Mouse (Mus musculus) hindbrain, embryonic 11.5 days (tissue): ENCODE measurements at regions not wholly inside any gene's neighbourhood (a gene's known extent, or its start where the extent isn't known, plus 50 kb on each side); places are given as distances from the start of the nearest gene placed in this dataset.

Source experiments
- ATAC-seq: fragments of 200-750 bp; cut with Nextera tagmentation; 2 replicates; pipeline ENCODE4 v1.8.0; 2017; ENCODE audit warnings: mild to moderate bottlenecking, moderate TSS enrichment, moderate library complexity; ENCODE audit not compliant: low FRiP score
- DNase-seq: peaks from one replicate; pipeline ENCODE4 v3.0.0-alpha.2; 2015; ENCODE audit warnings: low spot score
- H3K27ac ChIP-seq: fragments of 300-500 bp; sonication (generic); 2 replicates; pipeline ENCODE4 v1.5.1; 2014; ENCODE audit warnings: mild to moderate bottlenecking, low read depth, low read length
- H3K27me3 ChIP-seq: fragments of 300-500 bp; sonication (generic); 2 replicates; pipeline ENCODE4 v1.6.1; 2014; ENCODE audit warnings: mild to moderate bottlenecking, low read length, moderate library complexity, mixed read lengths; ENCODE audit not compliant: control insufficient read depth, insufficient read depth
- H3K36me3 ChIP-seq: fragments of 300-500 bp; sonication (generic); 2 replicates; pipeline ENCODE4 v1.6.1; 2014; ENCODE audit warnings: mild to moderate bottlenecking, low read length, moderate library complexity, mixed read lengths; ENCODE audit not compliant: control insufficient read depth, insufficient read depth
- H3K4me1 ChIP-seq: fragments of 300-500 bp; sonication (generic); replicated peaks from 2 replicates; pipeline ENCODE4 v1.6.1; 2014; ENCODE audit warnings: low read length, mixed read lengths; ENCODE audit not compliant: control insufficient read depth, insufficient read depth
- H3K4me2 ChIP-seq: fragments of 300-500 bp; sonication (generic); replicated peaks from 2 replicates; pipeline ENCODE4 v1.6.1; 2014; ENCODE audit warnings: mild to moderate bottlenecking, low read depth, low read length
- H3K4me3 ChIP-seq: fragments of 300-500 bp; sonication (generic); 2 replicates; pipeline ENCODE4 v1.5.1; 2014; ENCODE audit warnings: low read depth, low read length
- H3K9ac ChIP-seq: fragments of 300-500 bp; sonication (generic); 2 replicates; pipeline ENCODE4 v1.6.1; 2014; ENCODE audit warnings: low read depth, low read length
- H3K9me3 ChIP-seq: fragments of 300-500 bp; sonication (generic); 2 replicates; pipeline ENCODE4 v1.6.1; 2016; ENCODE audit warnings: low read length; ENCODE audit not compliant: control insufficient read depth
- WGBS: fragments of 180-500 bp; shearing (Covaris S2); extraction: QIAGEN DNeasy Blood & Tissue Kit; methylation state at CpG from one replicate; pipeline ENCODE4 v1.1.7; 2014; 5-methylcytosine and 5-hydroxymethylcytosine counted together

GRCm38 (mm10) chr15:96031085-96031780 is 240.6 kb downstream of the Ano6 start:
- WGBS, result 83% methylated on average over 8 of the region's 8 CpGs
- no peaks in the 10 kb centered on the region for H3K9me3 ChIP-seq
- H3K4me2 ChIP-seq, result no peak overlapping the region
- H3K27me3 ChIP-seq, result no peaks in the 10 kb centered on the region
- ATAC-seq (no peak), DNase-seq (no peak)
- no peak overlapping the region for H3K9ac ChIP-seq
- no peak overlapping the region for H3K27ac ChIP-seq
- H3K4me3 ChIP-seq, result no peak overlapping the region
- no peaks in the 10 kb centered on the region for H3K36me3 ChIP-seq
- H3K4me1 ChIP-seq, result no peaks in the 10 kb centered on the region

GRCm38 (mm10) chr15:96035273-96035672 is 244.6 kb downstream of the Ano6 start:
- Histone ChIP-seq H3K9me3 (no peaks in the 10 kb centered on the region), H3K4me2 (no peak overlapping the region), H3K4me3 (no peak overlapping the region), H3K9ac (no peak overlapping the region), H3K4me1 (no peaks in the 10 kb centered on the region), H3K36me3 (no peaks in the 10 kb centered on the region), H3K27me3 (no peaks in the 10 kb centered on the region), H3K27ac (no peak overlapping the region)
- no peak for DNase-seq
- ATAC-seq, result no peak
- WGBS, result 74% methylated on average over 12 of the region's 12 CpGs

DNA sequence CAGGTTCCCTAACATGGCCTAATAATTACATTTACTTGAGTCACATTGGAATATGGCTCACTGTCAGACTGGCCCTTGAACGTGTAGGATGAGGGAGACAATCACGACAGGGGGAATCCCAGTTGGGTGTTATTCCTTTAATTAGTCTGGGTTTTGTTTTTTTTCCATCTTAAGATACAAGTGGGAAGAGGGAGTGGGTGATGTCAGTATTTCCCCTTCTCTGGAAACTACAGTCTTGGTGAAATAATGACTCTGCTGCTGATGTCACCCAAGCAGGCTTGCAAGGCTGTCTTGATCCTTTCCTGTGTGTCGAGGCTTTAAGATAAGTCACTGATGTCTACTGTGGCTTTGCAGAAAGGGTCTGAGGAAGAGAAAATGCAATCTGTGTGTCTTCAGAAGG is 241.8 kb upstream of the Arid2 start:
- no peak overlapping the region for H3K9ac ChIP-seq
- 87% methylated on average over 3 of the region's 3 CpGs for WGBS
- no peak overlapping the region for H3K4me3 ChIP-seq
- H3K4me2 ChIP-seq, result no peak overlapping the region
- ATAC-seq, result no peak
- no peaks in the 10 kb centered on the region for H3K36me3 ChIP-seq
- no peaks in the 10 kb centered on the region for H3K4me1 ChIP-seq
- no peak for DNase-seq
- H3K9me3 ChIP-seq, result no peaks in the 10 kb centered on the region
- H3K27ac ChIP-seq, result no peak overlapping the region
- H3K27me3 ChIP-seq, result no peaks in the 10 kb centered on the region

- ATAC-seq (no peak), DNase-seq (no peak)
- Histone ChIP-seq H3K27ac (no peak overlapping the region), H3K9me3 (no peaks in the 10 kb centered on the region), H3K4me3 (no peak overlapping the region), H3K27me3 (no peaks in the 10 kb centered on the region), H3K4me2 (no peak overlapping the region), H3K9ac (no peak overlapping the region), H3K36me3 (no peaks in the 10 kb centered on the region), H3K4me1 (no peaks in the 10 kb centered on the region)
- WGBS, result 79% methylated on average over 5 of the region's 5 CpGs
Observed at GRCm38 (mm10) chr15:96046651-96047050, 240.7 kb upstream of the Arid2 start.

DNA sequence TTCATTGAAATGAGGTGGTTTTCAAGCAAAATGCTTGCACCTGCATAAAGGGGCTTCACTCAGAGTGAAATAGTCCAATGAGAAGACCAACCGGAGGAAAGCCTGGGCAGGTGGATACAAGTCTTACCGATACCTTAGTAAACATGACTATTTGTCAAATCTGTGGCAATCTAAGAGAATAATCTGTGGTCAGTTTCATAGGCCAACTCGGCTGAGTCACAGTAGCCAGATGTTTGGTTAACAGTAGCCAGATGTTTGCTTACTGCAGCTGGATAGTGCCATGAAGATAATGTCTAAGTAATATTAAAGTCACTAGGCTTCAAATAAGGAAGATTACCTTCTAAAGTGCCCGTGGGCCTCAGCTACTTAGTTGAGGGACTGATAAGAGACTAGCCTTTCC is 236.9 kb upstream of the Arid2 start:
- H3K27ac ChIP-seq, result no peak overlapping the region
- H3K27me3 ChIP-seq, result no peaks in the 10 kb centered on the region
- DNase-seq (no peak), ATAC-seq (no peak)
- no peaks in the 10 kb centered on the region for H3K9me3 ChIP-seq
- H3K4me3 ChIP-seq, result no peak overlapping the region
- 89% methylated on average over 4 of the region's 4 CpGs for WGBS
- no peaks in the 10 kb centered on the region for H3K4me1 ChIP-seq
- no peak overlapping the region for H3K4me2 ChIP-seq
- H3K9ac ChIP-seq, result no peak overlapping the region
- no peaks in the 10 kb centered on the region for H3K36me3 ChIP-seq

- no peak overlapping the region for H3K4me3 ChIP-seq
- no peaks in the 10 kb centered on the region for H3K27me3 ChIP-seq
- no peaks in the 10 kb centered on the region for H3K4me1 ChIP-seq
- H3K4me2 ChIP-seq, result no peak overlapping the region
- 91% methylated on average over 5 of the region's 5 CpGs for WGBS
- ATAC-seq, result no peak
- H3K36me3 ChIP-seq, result no peaks in the 10 kb centered on the region
- no peaks in the 10 kb centered on the region for H3K9me3 ChIP-seq
- DNase-seq, result no peak
- H3K9ac ChIP-seq, result no peak overlapping the region
- H3K27ac ChIP-seq, result no peak overlapping the region
Observed at GRCm38 (mm10) chr15:96052586-96052985, 234.7 kb upstream of the Arid2 start.

DNA sequence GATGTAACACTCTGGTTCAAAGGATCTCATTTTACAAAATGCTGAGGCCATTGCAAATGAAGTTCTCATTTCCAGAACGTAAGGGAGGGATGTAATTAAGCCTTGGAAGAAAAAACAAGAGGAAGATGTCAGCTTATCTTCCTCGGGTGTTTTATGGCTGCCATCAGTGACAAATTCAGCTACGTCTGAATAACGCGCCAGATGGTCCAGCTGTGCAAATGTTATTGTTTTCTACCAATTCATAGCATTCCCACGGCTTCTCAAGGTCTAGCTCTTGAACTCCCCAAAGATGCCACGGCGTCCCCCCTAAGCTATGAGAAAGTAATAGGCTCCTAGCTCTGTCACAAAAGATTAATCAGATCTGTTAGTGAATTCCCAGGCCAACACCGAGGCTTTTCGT is 232.0 kb upstream of the Arid2 start:
- no peak overlapping the region for H3K4me3 ChIP-seq
- WGBS, result 59% methylated on average over 10 of the region's 10 CpGs
- H3K27ac ChIP-seq, result no peak overlapping the region
- no peak for DNase-seq
- no peak for ATAC-seq
- H3K36me3 ChIP-seq, result no peaks in the 10 kb centered on the region
- H3K27me3 ChIP-seq, result no peaks in the 10 kb centered on the region
- H3K9me3 ChIP-seq, result no peaks in the 10 kb centered on the region
- no peak overlapping the region for H3K4me2 ChIP-seq
- no peak overlapping the region for H3K9ac ChIP-seq
- no peaks in the 10 kb centered on the region for H3K4me1 ChIP-seq

DNA sequence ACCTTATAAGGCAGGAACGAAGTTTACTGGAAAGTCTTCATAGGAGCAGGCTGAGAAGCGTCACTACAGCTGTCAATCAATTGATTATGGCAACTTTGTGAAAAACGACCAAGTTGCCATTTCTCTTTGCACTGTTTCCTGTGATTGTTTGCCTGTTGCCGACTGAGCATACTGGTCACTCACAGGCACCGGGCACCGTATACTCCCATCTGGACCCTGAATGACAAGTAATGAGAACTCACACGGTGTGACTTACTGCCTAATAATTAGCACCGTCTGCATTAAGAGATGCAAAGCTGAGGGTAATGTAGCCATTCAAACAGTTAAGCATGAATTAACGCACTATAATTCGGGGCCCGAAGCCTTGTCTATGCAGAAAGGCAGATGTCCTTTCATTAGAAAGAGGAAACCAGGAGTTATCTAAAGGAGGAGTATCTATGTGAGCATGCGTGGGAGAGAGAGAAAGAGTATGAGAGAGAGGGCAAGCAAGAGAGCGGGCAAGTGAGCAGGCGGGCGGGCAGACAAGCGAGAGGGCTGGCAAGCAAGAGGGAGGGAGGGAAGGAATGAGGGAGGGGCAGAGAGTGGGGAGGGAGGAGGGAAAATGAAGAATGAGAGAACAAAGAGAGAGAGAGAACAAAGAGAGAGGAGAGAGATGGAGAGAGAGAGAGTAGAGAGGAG is 231.4 kb upstream of the Arid2 start:
- DNase-seq (no peak), ATAC-seq (no peak)
- no peaks in the 10 kb centered on the region for H3K27me3 ChIP-seq
- no peak overlapping the region for H3K9ac ChIP-seq
- H3K4me3 ChIP-seq, result no peak overlapping the region
- no peaks in the 10 kb centered on the region for H3K36me3 ChIP-seq
- H3K9me3 ChIP-seq, result no peaks in the 10 kb centered on the region
- no peak overlapping the region for H3K4me2 ChIP-seq
- no peaks in the 10 kb centered on the region for H3K4me1 ChIP-seq
- no peak overlapping the region for H3K27ac ChIP-seq
- 75% methylated on average over 16 of the region's 16 CpGs for WGBS

- no peaks in the 10 kb centered on the region for H3K36me3 ChIP-seq
- no peak for DNase-seq
- H3K9me3 ChIP-seq, result no peaks in the 10 kb centered on the region
- no peak overlapping the region for H3K4me2 ChIP-seq
- H3K27me3 ChIP-seq, result no peaks in the 10 kb centered on the region
- H3K9ac ChIP-seq, result no peak overlapping the region
- H3K27ac ChIP-seq, result no peak overlapping the region
- 72% methylated on average over 3 of the region's 3 CpGs for WGBS
- no peak for ATAC-seq
- H3K4me1 ChIP-seq, result no peaks in the 10 kb centered on the region
- H3K4me3 ChIP-seq, result no peak overlapping the region
Observed at GRCm38 (mm10) chr15:96059623-96060022, 227.7 kb upstream of the Arid2 start.
